12 mouse cellular contexts compared by ENCODE assay signal in genomic region chr16:89889890-89890462, GRCm38 (mm10).
DNase-seq lines count a peak whose midpoint lies in the region; ATAC-seq and TF ChIP-seq lines count a peak whose summit lies in the region.
"Had no signal": no experiment of that assay in that cellular context is flagged by ENCODE, and none has a peak within 500 bp of the region (broad histone marks: within the 10 kb centered on the region; RNA-seq: fewer than 3 reads in every experiment).

No protein-coding gene starts in this region.

- WGBS in forebrain, embryonic 15.5 days: 48% methylated on average over 10 of the region's 10 CpGs
- WGBS in forebrain, embryonic 13.5 days: 62% methylated on average over 10 of the region's 10 CpGs
- WGBS in lung, embryonic 15.5 days: 63% methylated on average over 10 of the region's 10 CpGs
- 66% methylated on average over 10 of the region's 10 CpGs for WGBS in lung, adult 2 months
- WGBS in midbrain, embryonic 16.5 days: 60% methylated on average over 10 of the region's 10 CpGs

- H3K4me2 ChIP-seq in forebrain, embryonic 15.5 days (replicated peaks): no peak overlapping the region
- H3K4me2 ChIP-seq in forebrain, embryonic 13.5 days: no peak overlapping the region
- H3K4me2 ChIP-seq in lung, embryonic 15.5 days: no peak overlapping the region
- peak overlapping the region; percentile 13; the same call in 1 of the 2 replicates for H3K4me2 ChIP-seq in midbrain, embryonic 16.5 days (ENCODE audit: low read length)

- DNase-seq in lung, adult 2 months: no peak
- no peak for DNase-seq in layer of hippocampus, adult 8-10 months (ENCODE audit: low spot score in 2 of 2)
- no peak for DNase-seq in kidney, postnatal 10 days
- DNase-seq: B cell, adult 2 months; kidney, postnatal 25 days; retina, postnatal 1 day had no signal

- no peaks in the 10 kb centered on the region for H3K27me3 ChIP-seq in forebrain, embryonic 15.5 days
- no peaks in the 10 kb centered on the region for H3K27me3 ChIP-seq in forebrain, embryonic 13.5 days
- no peaks in the 10 kb centered on the region for H3K27me3 ChIP-seq in lung, embryonic 15.5 days
- no peaks in the 10 kb centered on the region for H3K27me3 ChIP-seq in midbrain, embryonic 16.5 days (ENCODE audit: control insufficient read depth, insufficient read depth, low read depth, low read length)

- no peak for TF ChIP-seq POLR2A in lung, adult 2 months (IDR thresholded peaks at IDR 0.05; ENCODE audit: borderline replicate concordance, extremely low read depth, low read depth, low read length)

- H3K9me3 ChIP-seq in forebrain, embryonic 15.5 days: no peaks in the 10 kb centered on the region
- H3K9me3 ChIP-seq in forebrain, embryonic 13.5 days (replicated peaks): 0 out of 2 replicates have a peak, but pooled peaks cover 6% of the 10 kb centered on the region
- H3K9me3 ChIP-seq in lung, embryonic 15.5 days: no peaks in the 10 kb centered on the region
- H3K9me3 ChIP-seq in midbrain, embryonic 16.5 days (replicated peaks; ENCODE audit: control insufficient read depth, low read length, poor library complexity, severe bottlenecking): no peaks in the 10 kb centered on the region
- H3K9me3 ChIP-seq: heart, embryonic 10.5 days had no signal

- no peak for TF ChIP-seq CTCF in lung, adult 2 months (IDR thresholded peaks at IDR 0.05; ENCODE audit: insufficient read depth, low read length)

- no peak overlapping the region for H3K9ac ChIP-seq in forebrain, embryonic 15.5 days (replicated peaks)
- H3K9ac ChIP-seq in forebrain, embryonic 13.5 days: no peak overlapping the region
- H3K9ac ChIP-seq in lung, embryonic 15.5 days: no peak overlapping the region
- no peak overlapping the region for H3K9ac ChIP-seq in midbrain, embryonic 16.5 days (ENCODE audit: low read depth, low read length)

- ATAC-seq in forebrain, embryonic 15.5 days (replicated peaks): peak; percentile 38
- ATAC-seq in forebrain, embryonic 13.5 days: no peak
- ATAC-seq in lung, embryonic 15.5 days (ENCODE audit: borderline replicate concordance, extremely low read depth, low FRiP score, low TSS enrichment): 0 out of 2 replicates have a peak, but pooled peaks have one; percentile 30
- peak; percentile 33; the same call in 1 of the 2 replicates for ATAC-seq in granulocyte monocyte progenitor cell, adult 5-6 weeks (replicated peaks; ENCODE audit: poor library complexity, severe bottlenecking)
- ATAC-seq in midbrain, embryonic 16.5 days: peak; percentile 57; the same call in 1 of the 2 replicates

- H3K4me3 ChIP-seq in forebrain, embryonic 15.5 days: no peak overlapping the region
- no peak overlapping the region for H3K4me3 ChIP-seq in forebrain, embryonic 13.5 days
- no peak overlapping the region for H3K4me3 ChIP-seq in lung, embryonic 15.5 days
- H3K4me3 ChIP-seq in lung, adult 2 months (replicated peaks; ENCODE audit: extremely low read depth, low read depth, low read length): no peak overlapping the region
- no peak overlapping the region for H3K4me3 ChIP-seq in midbrain, embryonic 16.5 days (ENCODE audit: low read depth, low read length)
- H3K4me3 ChIP-seq: heart, embryonic 10.5 days had no signal

- peak overlapping the region; percentile 50 for H3K27ac ChIP-seq in forebrain, embryonic 15.5 days (replicated peaks)
- H3K27ac ChIP-seq in forebrain, embryonic 13.5 days: no peak overlapping the region
- no peak overlapping the region for H3K27ac ChIP-seq in lung, embryonic 15.5 days
- H3K27ac ChIP-seq in midbrain, embryonic 16.5 days (ENCODE audit: low read length): peak overlapping the region; percentile 17; the same call in 1 of the 2 replicates
- H3K27ac ChIP-seq: heart, embryonic 10.5 days had no signal

- H3K36me3 ChIP-seq in forebrain, embryonic 15.5 days: no peaks in the 10 kb centered on the region
- H3K36me3 ChIP-seq in forebrain, embryonic 13.5 days (ENCODE audit: poor library complexity, severe bottlenecking): no peaks in the 10 kb centered on the region
- no peaks in the 10 kb centered on the region for H3K36me3 ChIP-seq in lung, embryonic 15.5 days
- H3K36me3 ChIP-seq in midbrain, embryonic 16.5 days (ENCODE audit: control insufficient read depth, insufficient read depth, low read length): no peaks in the 10 kb centered on the region
- H3K36me3 ChIP-seq: heart, embryonic 10.5 days had no signal

- peaks cover 25% of the 10 kb centered on the region for H3K4me1 ChIP-seq in forebrain, embryonic 15.5 days
- peaks cover 27% of the 10 kb centered on the region for H3K4me1 ChIP-seq in forebrain, embryonic 13.5 days
- H3K4me1 ChIP-seq in lung, embryonic 15.5 days: peaks cover 7% of the 10 kb centered on the region
- H3K4me1 ChIP-seq in lung, adult 2 months (ENCODE audit: control insufficient read depth, insufficient read depth, low read length): no peaks in the 10 kb centered on the region
- H3K4me1 ChIP-seq in midbrain, embryonic 16.5 days (ENCODE audit: control insufficient read depth, insufficient read depth, low read length): peaks cover 15% of the 10 kb centered on the region

Comparison
In these comparisons a context has a peak if more than half of its experiments do, and no peak if none do; other contexts are left out.
1. H3K27ac ChIP-seq: peak in forebrain, embryonic 15.5 days (single experiment) and midbrain, embryonic 16.5 days (single experiment); none in forebrain, embryonic 13.5 days (single experiment) and lung, embryonic 15.5 days (single experiment).